Mouse (Mus musculus): ENCODE results near the gene Slc8b1. TPM values are rescaled to one million over a fixed set of nuclear protein-coding genes. Genes with fewer than 3 reads are reported as not detected.

Slc8b1 gene
- polyA plus RNA-seq, 2 experiments from 2014 or later = 4.7 to 7.2 TPM

DNA sequence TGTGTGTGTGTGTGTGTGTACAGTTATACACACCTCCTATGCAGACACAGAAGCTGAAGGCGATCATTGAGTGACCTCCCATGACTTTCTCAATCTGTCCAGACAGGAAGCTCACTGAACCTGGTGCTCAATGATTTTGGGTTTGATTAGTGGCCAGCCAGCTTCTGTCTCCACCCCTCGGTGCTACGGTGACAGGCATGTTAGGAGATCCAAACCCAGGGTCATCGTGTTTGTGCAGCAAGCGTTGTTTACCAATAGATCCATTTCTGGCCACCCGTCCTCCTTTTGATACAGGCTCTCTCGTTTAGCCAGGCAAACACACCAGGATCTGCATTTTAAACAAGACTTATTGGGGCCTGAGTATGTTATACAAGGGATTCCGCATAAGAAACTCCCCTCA, 20.7 kb downstream of the Slc8b1 start:
- no peak for ATAC-seq

DNA sequence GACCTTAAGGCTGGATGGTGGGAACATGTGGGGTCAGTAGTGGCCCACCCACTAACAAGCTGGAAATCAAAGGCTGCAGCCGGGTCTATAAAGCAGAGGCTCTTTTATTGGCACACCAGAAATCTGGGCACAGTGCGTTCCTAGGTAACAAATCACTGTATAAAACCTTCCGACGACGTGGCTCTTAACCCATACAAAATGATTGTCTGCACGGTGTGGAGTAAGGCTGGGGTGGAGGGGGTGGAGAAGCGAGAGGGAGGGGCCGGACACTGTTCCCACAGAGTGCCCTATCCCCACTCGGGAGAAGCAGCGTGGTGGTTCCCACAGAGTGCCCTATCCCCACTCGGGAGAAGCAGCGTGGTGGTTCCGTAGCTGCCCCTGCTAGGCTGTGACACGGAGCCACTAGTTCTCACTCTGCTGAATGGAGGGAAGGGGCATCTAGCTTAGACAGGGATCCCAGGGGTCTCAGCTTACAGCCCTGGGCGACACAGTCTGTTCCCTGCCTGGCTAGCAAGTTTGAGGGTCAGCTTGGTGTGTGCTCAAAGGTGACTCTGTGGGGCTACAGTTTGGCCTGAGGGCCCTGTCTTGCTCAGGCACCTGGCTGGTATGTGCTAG, 23.2 kb downstream of the Slc8b1 start:
- ATAC-seq = no peak

DNA sequence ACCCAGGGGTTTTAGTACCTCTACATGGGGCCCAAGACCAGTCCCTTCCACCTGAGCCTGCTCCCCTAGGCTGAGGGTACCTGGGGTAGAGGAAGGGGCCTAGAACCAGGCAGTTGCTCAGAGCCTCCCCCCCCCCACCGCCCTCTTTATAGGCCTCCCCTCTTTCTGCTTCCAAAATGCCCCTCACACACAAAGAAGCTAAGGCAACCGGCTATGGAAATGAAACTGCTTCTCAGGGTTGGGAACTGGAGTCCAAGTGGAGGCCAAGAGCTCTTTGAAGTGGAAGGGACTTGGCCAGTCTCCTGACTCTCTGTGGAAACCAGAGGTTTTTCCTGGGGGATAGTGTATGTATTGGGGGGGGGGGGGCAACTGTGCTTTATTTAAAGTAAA, 23.7 kb downstream of the Slc8b1 start:
- no peak for ATAC-seq

DNA sequence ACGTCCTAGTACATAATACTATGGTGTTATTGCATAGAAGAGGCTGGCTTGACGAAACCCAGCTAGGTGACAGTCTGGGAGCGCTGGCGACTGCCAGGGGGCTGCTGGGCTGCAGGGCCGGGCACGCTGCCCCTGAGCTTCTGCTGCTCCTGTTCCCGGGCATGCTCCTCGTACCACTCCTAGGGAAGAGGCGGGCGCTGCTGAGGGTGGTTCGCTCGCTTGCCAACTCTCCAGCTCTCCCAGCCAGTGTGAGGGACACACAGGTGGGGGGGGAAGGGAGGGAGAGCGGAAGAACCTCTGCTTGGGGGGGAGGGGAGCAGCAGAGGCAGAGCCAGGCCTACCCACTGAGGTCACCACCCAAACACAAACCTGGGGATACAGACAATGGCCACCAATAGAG, 25.1 kb downstream of the Slc8b1 start:
- ATAC-seq = no peak

DNA sequence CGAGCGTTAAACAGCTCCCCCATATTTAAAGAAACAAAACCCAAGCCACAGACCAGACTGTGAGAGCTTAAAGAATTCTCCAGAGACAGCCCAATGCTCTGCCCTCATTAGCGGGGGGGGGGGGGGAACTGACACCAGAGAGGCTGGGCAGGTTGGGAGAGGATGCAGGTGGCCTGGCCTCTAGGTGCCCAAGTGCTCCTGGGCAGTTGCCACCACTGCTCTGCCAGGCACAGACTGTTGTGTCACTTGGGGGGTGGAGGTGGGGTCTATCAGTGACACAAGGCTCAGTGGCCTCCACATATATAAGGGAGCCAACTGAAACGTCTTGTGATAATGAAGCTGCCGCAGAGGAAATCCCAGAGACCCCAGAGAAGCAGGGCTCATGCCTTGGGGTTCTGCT, 25.7 kb downstream of the Slc8b1 start:
- no peak for ATAC-seq

DNA sequence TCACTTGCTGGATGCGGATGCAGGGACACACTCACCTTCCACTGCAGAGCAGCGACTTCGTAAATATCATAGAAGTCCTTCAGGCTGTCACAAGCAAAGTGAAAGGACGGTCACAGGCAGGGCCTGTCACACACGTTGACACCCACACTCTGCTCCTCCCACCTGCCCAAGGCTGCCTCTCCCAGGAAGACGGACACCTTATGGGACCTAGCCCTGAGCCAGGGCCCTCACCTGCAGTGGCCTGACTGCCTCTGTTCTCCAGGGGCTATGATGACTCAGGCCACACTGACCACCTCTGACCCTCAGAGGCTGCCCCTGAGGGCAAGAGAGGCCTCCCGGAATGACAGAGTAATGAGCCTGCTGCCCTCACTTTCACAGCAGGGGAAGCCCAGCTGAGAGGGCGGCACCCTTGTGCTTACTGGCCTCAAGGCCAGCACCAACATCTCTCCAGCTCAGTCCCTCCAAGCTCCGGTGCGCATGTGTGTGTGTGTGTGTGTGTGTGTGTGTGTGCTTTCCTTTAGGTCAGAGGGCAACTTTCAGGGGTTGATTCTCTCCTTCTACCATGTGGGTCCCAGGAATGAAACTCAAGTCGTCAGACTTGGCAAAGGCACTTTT, 37.4 kb downstream of the Slc8b1 start:
- ATAC-seq = no peak

DNA sequence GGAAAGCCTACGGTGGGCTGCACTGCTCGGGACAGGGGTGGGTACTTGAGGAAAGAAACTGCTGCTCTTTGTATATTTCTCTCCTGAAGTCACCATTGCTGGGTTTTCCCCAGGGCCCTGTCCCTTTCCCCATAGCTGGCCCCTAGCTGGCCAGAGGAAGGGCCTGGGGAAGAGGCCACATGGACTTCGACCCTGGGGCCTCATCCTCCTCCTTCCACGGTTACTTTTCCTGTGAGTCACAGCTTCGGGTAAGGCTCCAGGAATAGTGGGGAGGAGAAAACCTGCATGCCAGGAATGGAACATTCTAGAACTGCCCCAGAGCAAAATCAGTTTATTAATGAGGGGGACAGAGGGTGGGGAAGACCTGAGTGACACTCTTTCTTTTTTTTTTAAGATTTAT, 39.2 kb downstream of the Slc8b1 start:
- ATAC-seq = no peak

DNA sequence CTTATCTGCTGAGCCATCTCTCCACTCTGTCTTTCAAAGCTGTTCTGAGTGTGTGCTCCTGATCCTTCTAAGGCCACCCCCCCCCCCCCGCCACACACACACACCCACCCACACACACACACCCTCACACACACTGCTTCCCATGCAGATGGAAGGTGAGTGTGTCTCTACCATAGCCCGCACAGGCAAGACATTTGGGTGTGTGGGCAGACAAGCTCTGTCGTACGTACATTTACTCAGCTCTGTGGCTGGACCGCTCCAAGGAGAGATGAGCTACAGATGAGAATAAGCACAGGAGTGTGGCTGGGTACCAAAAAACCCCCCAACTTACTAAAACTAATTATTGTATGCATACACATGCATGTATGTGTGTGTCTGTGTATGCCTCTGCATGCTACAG, 39.7 kb downstream of the Slc8b1 start:
- no peak for ATAC-seq

DNA sequence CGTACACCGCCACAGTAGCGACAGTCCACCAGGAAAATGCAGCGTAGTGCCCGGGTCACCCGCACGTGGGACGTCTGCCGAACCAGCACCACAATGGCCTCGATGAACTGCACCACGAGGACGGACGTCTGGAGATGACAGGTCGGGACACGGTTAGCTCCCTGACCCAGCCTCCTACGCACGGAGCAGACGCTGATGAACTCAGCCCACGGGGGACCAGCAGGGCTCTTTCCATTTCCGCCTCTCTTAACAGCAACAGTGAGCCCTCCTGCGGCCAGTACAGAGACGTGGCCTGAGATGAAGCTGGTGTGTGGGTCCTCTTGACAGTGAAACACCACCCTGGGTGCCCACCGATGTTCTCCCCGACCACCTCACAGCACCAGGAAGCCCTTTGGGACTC, 44.9 kb downstream of the Slc8b1 start:
- ATAC-seq = no peak

DNA sequence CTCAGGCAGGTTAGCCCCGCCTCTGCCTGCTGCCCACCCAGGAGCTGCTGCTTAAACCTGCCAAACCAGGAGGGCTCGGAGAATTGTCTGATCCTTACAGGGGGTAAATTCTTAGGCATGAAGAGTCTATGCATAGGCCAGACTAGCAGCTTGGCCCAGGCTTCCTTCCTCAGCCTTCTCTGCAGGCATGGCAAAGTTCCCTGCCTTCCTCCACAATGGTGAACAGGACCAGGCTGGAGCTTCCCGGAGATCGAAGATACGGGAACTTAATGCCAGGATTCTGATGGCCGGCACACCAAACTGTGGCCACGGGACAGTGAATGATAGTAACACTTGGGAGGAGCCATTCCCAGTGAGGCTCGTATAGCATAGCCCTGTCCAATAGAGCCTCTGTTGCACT, 47.1 kb downstream of the Slc8b1 start:
- ATAC-seq = no peak

DNA sequence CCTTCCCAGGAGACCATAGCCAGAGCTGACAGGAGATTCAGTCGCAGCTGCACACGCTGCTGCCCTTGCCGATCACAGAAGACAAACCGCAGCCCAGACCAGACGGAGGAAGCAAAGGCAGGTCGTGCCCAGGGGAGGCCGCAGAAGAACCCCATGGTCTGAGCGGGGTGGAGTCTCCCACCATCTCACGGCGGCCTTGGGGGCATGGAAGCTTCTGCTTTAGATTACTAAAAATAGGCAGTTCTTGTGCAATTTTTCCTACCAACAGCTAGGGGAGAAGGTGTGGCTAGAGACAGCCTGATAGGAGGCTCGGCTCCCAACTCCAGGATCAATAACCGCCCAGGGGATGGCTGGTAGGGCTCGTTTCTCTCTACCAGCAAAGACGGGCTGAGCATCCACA, 47.8 kb downstream of the Slc8b1 start:
- ATAC-seq = no peak

DNA sequence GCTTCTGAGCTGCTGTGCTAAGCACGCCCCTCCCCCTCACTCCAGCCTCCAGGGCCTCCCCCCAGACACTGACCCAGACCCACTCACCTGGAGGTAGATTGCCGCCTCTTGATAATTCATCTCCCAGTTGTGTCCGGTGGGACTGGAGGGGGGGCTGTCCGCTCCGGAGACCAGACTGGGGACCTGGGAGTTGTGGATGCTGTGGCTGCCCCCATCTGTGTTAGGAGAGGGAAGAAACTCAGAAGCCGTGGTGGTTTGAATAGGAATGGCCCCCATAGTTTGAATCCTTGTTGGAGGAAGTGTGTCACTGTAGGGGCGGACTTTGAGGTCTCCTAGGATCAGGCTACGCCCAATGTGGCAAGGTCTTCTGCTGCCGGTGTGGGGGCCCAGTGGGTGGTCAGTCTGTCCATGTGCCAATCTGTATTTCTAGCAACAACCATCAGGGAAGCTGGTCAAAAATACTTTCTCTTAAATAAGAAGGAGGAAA, 49.2 kb downstream of the Slc8b1 start:
- ATAC-seq = no peak

DNA sequence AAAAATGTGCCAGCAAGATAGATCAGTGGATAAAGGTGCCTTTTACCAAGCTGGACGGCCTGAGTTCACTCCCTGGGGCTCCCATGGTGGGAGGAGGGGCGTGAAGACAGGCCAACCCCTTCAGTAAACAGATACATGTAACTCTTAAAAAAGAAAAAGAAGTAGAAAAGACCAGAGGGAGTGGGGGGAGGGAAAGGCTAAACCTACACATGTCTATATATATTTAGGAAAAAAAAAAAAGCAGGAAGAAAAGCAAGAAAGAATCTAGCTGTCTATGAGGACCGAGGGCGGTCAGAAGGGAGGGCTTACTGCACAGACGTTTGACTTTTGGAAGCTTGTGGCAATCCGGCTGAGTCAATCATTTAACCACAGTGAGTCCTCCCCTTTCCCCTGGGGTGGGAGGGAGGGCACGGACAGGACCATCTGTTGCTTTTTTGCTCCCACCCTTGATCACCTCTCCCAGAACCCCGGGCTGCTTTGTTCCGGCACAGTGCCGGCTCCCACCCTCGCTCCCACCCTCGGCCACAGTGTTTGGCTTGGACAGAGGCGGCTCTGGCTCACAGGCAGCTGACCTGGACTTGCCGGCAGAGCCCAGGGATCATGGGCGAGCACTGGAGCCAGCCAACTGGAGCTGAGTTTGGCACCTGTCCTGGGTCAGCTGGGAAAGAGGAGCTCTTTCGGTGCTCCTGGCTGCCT, 49.8 kb downstream of the Slc8b1 start:
- no peak for ATAC-seq

DNA sequence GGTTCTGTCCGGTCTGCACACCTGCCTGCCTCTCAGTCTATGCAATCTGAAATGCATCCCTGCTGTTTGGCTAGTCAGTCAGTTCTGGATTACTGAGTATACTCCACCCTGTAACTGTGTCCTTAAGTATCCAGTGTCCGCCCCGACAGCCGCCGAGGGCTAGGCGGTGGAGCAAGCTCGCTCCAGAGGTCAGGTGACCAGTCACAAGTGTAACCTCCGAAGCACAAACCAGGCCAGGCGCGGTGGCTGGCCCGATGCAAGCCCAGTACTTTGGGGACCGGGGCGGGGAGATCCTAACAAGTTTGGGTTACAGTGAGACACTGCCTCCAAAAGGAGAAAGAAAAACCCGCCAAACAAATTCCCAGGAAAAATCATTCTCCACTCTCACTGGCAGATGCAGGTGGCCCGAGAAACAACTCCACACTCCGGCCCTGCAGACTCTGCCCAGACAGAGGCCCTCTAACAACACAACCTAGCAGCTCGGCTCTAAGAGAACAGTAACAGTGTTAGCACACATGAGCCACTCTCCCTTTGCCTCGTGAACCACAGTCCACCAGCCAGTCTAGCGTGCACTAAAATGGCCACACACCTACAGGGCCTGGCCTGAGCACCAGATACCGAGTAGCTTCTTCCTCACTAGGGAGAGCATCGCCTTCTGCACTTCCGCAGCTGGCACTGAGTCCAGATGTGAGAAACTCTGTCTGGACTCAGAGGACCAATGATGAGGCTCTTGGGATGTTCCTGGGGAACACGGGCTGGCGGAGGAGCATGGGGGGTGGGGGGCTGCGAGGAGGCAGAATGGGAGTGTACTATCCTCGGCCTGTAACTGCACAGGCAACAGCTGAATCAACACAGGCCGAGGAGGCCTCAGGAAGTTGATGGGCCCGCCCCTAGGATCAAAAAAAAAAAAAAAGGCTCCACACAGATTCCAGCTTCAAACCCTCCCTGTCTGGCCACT, 52.3 kb downstream of the Slc8b1 start:
- no peak for ATAC-seq

DNA sequence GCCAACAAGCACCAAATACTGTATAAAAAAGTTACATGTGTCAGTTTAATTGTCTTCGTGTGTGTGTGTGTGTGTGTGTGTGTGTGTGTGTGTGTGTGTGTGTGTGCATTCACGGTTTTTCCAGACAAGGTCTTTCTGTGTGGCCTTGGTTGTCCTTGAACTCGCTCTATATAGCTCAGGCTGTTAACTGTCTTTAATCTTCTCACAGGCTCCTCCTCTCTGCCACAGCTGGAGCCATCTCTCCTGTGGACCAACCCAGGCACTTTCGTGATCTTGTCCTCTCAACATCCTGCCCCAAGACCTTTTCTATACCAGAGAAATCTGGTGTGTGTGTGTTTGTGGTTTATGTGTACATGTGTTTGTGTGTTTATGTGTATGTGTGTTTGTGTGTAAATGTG, 52.9 kb downstream of the Slc8b1 start:
- no peak for ATAC-seq

DNA sequence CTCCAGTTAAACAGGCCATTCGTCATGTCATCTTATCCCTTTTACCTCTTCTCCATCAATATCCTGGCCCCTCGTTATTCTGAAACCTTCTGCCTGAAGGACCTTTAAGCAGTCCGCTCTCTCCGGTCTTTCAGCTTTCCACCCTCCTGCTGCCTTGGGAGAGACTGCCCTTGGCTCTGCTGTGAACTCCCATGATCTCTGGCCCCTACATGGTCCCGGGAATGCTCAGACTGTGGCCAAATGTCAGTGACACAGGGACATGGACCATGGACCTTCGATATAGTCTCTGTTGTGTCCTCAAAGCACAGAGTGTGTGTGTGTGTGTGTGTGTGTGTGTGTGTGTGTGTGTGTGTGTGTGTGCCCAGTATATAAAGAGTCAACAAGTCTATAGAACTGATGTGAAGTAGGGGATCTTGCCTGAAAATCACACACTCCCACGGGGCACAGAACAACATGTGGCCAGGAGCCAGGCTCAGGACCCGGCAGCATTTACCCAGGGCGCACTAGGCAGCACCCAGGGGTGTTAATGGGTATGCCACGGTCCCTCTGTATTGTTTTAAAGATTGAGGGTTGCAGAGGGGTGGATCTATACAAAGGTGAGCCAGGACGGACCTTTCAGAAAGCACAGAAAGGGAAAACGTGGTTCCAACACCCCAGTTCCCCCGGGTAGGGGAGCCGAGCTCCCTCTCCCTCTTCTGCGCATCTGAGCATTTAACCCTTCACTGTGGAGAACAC, 54.4 kb downstream of the Slc8b1 start:
- ATAC-seq = no peak

DNA sequence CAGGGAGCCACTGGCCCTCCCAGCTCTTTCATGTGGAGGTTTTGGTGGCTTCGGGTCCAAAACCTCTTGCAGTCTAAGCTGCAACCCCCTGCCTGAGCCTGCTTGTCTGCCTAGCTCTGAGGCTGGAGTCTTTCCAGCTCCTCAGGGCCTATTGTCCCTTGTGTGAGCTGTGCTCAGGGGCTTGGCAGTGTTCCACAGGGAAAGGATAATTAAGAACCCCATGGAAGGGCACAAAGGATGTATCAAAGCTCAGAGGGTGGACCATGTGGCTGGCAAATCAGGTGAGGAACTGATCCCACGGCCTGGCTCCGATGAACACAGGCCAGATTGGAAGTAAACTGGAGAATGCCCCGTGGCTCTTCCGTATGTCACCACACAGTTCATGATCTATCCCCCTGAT, 55.1 kb downstream of the Slc8b1 start:
- no peak for ATAC-seq

DNA sequence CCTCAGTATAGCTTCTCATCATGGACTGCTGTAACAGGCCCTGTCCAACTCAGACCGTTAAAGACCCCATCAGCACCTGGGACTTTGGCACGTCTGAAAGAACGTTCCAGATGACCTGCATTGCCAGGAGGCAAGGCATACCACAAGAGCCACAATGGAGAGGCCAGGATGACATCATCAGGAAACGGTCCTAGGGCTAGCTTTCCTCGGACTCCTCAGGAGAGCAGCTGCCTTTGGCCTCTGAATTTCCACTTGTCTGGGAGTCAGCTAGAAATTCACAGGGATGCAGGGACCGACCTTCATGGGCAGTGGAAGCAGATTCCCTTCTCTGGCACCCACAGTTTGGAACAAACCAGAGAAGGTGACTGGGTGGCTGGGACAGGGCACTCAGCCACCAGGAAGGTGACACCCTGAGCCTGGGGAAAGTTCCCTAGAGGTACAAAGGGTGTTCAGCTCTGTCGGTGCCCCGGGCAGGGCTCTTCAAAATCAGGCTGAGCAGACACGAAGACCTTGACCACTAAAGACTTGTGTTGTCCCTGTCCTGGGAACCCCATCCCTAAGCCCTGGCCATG, 55.8 kb downstream of the Slc8b1 start:
- ATAC-seq = no peak

DNA sequence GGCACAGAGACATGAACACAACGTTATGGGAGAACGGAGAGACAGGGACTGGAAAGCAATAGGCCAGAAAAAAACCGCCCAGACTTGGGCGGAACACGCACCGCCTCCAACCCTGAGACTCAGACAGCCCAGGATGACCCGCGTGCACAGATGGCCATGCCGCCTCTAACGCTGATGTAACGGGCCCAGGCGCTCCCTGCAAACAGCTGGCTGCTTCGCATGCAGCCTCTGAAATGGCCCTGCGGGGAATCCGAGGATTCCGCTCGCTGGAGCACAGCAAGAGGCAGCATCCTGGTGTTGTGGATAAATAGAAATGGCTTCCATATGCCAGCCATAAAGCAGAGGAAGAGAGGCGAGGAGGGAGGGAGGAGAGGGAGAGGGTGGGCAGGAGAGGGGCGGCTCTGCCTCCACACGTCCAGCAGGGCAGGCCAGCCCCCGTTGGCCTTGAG, 56.3 kb downstream of the Slc8b1 start:
- no peak for ATAC-seq

DNA sequence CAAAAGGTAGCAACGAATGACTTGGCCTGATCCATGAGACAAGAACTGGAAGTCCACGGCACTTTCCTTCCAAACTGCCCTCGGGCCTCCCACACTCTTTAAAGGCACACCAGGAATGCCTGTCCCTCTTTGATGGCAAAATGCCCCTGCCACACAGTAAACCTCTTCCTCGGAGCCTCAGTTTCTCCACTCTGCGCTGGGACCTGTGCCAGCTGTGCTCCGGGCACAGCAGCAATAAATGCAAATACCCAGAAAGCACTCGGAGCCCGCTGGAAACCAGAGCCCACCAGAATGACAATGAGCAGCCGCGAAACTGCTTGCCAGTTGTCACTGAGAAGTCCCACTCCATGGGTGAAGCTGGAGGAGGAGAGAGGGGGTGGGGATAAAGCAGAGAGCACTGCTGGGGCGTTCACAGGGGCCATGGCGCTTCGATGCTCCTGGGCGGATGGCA, 56.8 kb downstream of the Slc8b1 start:
- ATAC-seq = no peak

DNA sequence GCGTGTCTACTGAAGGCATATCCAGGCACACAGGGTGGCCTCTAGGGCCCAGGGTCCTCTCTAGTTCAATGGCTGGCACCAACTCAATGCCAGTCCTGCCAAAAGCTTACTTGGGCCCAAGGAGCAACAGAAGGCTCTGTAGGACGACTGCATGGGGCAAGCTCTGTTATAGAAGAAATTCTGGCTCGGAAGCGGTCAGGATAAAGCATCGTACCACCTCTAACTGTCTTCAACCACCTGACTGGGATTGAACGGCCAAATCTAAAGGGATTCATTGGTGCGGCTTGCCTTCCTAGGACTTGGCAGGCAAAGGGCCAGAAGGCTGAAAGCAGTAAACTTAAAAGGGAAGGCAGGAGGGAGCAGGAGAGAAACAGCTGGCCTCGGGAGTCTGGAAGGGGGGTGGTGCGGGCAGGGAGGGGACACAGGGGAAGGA, 57.4 kb downstream of the Slc8b1 start:
- no peak for ATAC-seq

DNA sequence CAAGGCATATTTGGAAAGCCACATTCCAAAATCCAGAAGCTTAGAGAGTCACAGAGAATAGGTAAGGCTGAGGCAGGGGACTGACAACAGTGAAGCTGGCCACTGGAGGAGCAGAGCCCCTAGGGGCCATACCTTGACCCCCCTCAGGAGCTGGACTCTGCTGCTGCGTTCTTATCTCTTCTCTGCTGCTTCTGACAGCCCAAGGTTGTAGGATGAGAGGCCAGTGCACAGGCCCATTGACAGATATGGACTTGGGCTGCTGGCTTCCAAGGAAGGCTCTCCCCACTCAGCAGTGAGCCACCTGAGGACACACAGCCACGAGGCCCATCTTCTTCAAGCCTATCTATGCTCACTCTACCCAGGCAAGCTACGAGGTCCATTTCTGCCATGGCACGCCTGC, 58.0 kb downstream of the Slc8b1 start:
- no peak for ATAC-seq

All from activated CD4-positive, CD25-positive, alpha-beta regulatory T cell, adult 4 months (primary cell).